Mouse (Mus musculus): ENCODE data around the gene Anks1b.
A peak's percentile ranks its signal among the peaks of the same experiment; 100 is the strongest.

Anks1b gene

GRCm38 (mm10) chr10:90376605-90377004 is 503.3 kb downstream of the Anks1b start:
- DNase-seq (ENCODE audit: extremely low spot score), result no peak

- DNase-seq (ENCODE audit: extremely low spot score), result no peak
Observed at GRCm38 (mm10) chr10:90380062-90380461, 506.8 kb downstream of the Anks1b start.

- DNase-seq (ENCODE audit: extremely low spot score), result no peak
Observed at GRCm38 (mm10) chr10:90380704-90381339, 507.5 kb downstream of the Anks1b start.

GRCm38 (mm10) chr10:90400382-90400781 is 527.1 kb downstream of the Anks1b start:
- no peak for DNase-seq (ENCODE audit: extremely low spot score)

- no peak for DNase-seq (ENCODE audit: extremely low spot score)
Observed at GRCm38 (mm10) chr10:90408484-90408883, 535.2 kb downstream of the Anks1b start.

- DNase-seq (ENCODE audit: extremely low spot score), result no peak
Observed at GRCm38 (mm10) chr10:90431527-90431926, 558.2 kb downstream of the Anks1b start.

- DNase-seq (ENCODE audit: extremely low spot score), result no peak
Observed at GRCm38 (mm10) chr10:90431974-90432373, 558.7 kb downstream of the Anks1b start.

- no peak for DNase-seq (ENCODE audit: extremely low spot score)
Observed at GRCm38 (mm10) chr10:90432479-90432878, 559.2 kb downstream of the Anks1b start.

- no peak for DNase-seq (ENCODE audit: extremely low spot score)
Observed at GRCm38 (mm10) chr10:90441036-90441435, 567.7 kb downstream of the Anks1b start.

- DNase-seq (ENCODE audit: extremely low spot score), result no peak
Observed at GRCm38 (mm10) chr10:90441656-90442055, 568.3 kb downstream of the Anks1b start.

- DNase-seq (ENCODE audit: extremely low spot score), result no peak
Observed at GRCm38 (mm10) chr10:90464906-90465305, 591.6 kb downstream of the Anks1b start.

GRCm38 (mm10) chr10:90465426-90465825 is 592.1 kb downstream of the Anks1b start:
- no peak for DNase-seq (ENCODE audit: extremely low spot score)

GRCm38 (mm10) chr10:90467546-90467945 is 594.2 kb downstream of the Anks1b start:
- peak; percentile 4 for DNase-seq (ENCODE audit: extremely low spot score)

- DNase-seq (ENCODE audit: extremely low spot score), result no peak
Observed at GRCm38 (mm10) chr10:90493436-90493835, 620.1 kb downstream of the Anks1b start.

GRCm38 (mm10) chr10:90493996-90494642 is 620.8 kb downstream of the Anks1b start:
- DNase-seq (ENCODE audit: extremely low spot score), result no peak

- DNase-seq (ENCODE audit: extremely low spot score), result peak; percentile 15
Observed at GRCm38 (mm10) chr10:90494981-90495516, 621.7 kb downstream of the Anks1b start.

- DNase-seq (ENCODE audit: extremely low spot score), result no peak
Observed at GRCm38 (mm10) chr10:90507561-90507960, 634.3 kb downstream of the Anks1b start.

- no peak for DNase-seq (ENCODE audit: extremely low spot score)
Observed at GRCm38 (mm10) chr10:90512801-90513200, 639.5 kb downstream of the Anks1b start.

GRCm38 (mm10) chr10:90531813-90532212 is 658.5 kb downstream of the Anks1b start:
- no peak for DNase-seq (ENCODE audit: extremely low spot score)

- no peak for DNase-seq (ENCODE audit: extremely low spot score)
Observed at GRCm38 (mm10) chr10:90535370-90535769, 662.1 kb downstream of the Anks1b start.

- DNase-seq (ENCODE audit: extremely low spot score), result no peak
Observed at GRCm38 (mm10) chr10:90546635-90547034, 673.3 kb downstream of the Anks1b start.

GRCm38 (mm10) chr10:90562906-90563305 is 689.6 kb downstream of the Anks1b start:
- no peak for DNase-seq (ENCODE audit: extremely low spot score)
